Mouse (Mus musculus) forebrain, embryonic 10.5 days (tissue): ENCODE measurements at regions not wholly inside any gene's neighbourhood (a gene's known extent, or its start where the extent isn't known, plus 50 kb on each side); places are given as distances from the start of the nearest gene placed in this dataset.

Experiments used
- DNase-seq: peaks from one replicate; pipeline ENCODE4 v3.0.0-alpha.2; 2017; ENCODE audit warnings: low spot score; ENCODE audit errors: extremely low spot score
- H3K27ac ChIP-seq: fragments of 300-500 bp; sonication (generic); 2 replicates; pipeline ENCODE4 v1.5.1; 2016; ENCODE audit warnings: mild to moderate bottlenecking
- H3K27me3 ChIP-seq: fragments of 300-500 bp; sonication (generic); 2 replicates; pipeline ENCODE4 v1.6.1; 2016; ENCODE audit warnings: mild to moderate bottlenecking; ENCODE audit not compliant: poor library complexity, severe bottlenecking
- H3K36me3 ChIP-seq: fragments of 300-500 bp; sonication (generic); replicated peaks from 2 replicates; pipeline ENCODE4 v1.6.1; 2016; ENCODE audit warnings: mild to moderate bottlenecking, moderate library complexity
- H3K4me1 ChIP-seq: fragments of 300-500 bp; sonication (generic); 2 replicates; pipeline ENCODE4 v1.6.1; 2016
- H3K4me3 ChIP-seq: fragments of 300-500 bp; sonication (generic); 2 replicates; pipeline ENCODE4 v1.5.1; 2016; ENCODE audit warnings: mild to moderate bottlenecking, moderate library complexity
- H3K9me3 ChIP-seq: fragments of 300-500 bp; sonication (generic); 2 replicates; pipeline ENCODE4 v1.6.1; 2016; ENCODE audit warnings: mild to moderate bottlenecking, moderate library complexity
- WGBS: fragments of 180-500 bp; shearing (Covaris S2); methylation state at CpG from one replicate; pipeline ENCODE4 v1.1.7; 2016; 5-methylcytosine and 5-hydroxymethylcytosine counted together

DNA sequence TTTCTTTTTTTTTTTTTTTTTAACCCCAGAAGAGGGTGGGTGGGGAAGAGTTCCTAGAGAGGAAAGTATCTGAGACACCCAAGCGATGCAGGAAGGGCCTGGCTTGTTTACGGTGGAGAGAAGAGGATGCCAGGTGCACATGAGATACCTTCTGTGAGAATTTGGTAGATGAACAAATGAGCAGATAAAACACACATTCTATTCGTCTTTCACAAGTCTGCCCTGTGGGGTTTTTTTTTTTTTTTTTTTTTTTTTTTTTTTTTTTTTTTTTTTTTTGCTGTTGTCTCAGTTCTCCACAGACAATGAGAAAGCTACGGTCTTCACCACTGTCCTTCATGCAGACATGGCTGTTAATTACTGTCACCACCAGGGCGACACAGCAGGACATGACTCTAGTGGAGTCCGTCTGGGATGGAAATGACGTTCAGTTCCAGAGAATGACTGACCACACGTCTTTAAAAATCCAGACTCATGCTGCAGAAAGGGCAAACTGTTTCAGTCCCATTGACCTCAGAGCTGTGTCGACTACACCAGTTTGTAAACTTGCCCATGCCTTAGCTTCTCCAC is 278.3 kb downstream of the Lnpk start:
- no peak for DNase-seq
- Histone ChIP-seq H3K9me3 (no peaks in the 10 kb centered on the region), H3K36me3 (no peaks in the 10 kb centered on the region), H3K27ac (no peak overlapping the region), H3K4me1 (peaks cover 5% of the 10 kb centered on the region; the same call in 1 of the 2 replicates), H3K27me3 (peaks cover 29% of the 10 kb centered on the region), H3K4me3 (peak overlapping the region; percentile 42)
- 21% methylated on average over 9 of the region's 9 CpGs for WGBS

DNA sequence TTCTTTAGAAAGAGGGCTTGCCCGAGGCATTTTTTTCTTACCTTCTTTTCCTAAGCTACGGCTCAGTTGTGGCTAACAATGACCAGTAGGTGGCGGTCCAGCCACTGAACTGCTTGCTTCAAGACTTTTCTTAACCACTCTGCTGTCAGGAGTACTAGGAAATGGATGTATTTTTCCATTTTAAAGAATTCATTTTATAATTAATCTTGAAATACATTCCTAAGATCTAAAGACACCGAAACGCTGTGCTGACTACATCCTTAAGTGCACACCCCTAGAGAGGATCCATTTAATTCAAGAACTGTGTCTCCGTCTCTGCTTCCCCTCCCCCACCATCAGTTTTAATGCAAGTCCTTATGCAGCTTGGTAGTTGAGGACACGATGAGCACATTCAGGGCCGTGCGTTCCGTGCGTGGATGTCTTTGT is 278.9 kb downstream of the Lnpk start:
- H3K9me3 ChIP-seq = no peaks in the 10 kb centered on the region
- DNase-seq = peak; percentile 58
- WGBS = 3% methylated on average over 11 of the region's 11 CpGs
- H3K27me3 ChIP-seq = peaks cover 29% of the 10 kb centered on the region
- no peak overlapping the region for H3K27ac ChIP-seq
- H3K4me1 ChIP-seq = peaks cover 5% of the 10 kb centered on the region; the same call in 1 of the 2 replicates
- no peaks in the 10 kb centered on the region for H3K36me3 ChIP-seq
- peak overlapping the region; percentile 42 for H3K4me3 ChIP-seq

DNA sequence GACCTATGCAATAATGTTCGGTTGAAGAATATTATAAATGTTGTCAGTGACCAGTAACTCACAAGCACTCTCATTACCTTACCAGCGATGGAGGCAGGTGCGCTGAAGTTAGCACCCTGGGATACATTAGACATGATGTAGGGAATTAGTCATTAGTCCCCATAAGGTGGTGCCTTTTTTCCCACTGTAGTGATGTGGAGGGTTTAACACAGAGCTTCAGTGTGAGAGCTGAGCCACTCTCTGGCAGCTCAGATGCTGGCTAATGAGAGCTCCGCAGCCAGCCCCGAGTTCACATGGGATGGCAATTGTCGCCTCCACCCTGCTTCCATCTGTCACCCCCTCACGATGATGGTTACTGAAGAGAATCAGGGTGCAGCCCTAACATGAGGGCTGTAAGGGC is 286.6 kb downstream of the Lnpk start:
- 90% methylated on average over 7 of the region's 7 CpGs for WGBS
- Histone ChIP-seq H3K4me3 (no peak overlapping the region), H3K27ac (no peak overlapping the region), H3K27me3 (peaks cover 2% of the 10 kb centered on the region), H3K4me1 (peaks cover 4% of the 10 kb centered on the region; the same call in 1 of the 2 replicates), H3K9me3 (no peaks in the 10 kb centered on the region), H3K36me3 (no peaks in the 10 kb centered on the region)
- DNase-seq = no peak

DNA sequence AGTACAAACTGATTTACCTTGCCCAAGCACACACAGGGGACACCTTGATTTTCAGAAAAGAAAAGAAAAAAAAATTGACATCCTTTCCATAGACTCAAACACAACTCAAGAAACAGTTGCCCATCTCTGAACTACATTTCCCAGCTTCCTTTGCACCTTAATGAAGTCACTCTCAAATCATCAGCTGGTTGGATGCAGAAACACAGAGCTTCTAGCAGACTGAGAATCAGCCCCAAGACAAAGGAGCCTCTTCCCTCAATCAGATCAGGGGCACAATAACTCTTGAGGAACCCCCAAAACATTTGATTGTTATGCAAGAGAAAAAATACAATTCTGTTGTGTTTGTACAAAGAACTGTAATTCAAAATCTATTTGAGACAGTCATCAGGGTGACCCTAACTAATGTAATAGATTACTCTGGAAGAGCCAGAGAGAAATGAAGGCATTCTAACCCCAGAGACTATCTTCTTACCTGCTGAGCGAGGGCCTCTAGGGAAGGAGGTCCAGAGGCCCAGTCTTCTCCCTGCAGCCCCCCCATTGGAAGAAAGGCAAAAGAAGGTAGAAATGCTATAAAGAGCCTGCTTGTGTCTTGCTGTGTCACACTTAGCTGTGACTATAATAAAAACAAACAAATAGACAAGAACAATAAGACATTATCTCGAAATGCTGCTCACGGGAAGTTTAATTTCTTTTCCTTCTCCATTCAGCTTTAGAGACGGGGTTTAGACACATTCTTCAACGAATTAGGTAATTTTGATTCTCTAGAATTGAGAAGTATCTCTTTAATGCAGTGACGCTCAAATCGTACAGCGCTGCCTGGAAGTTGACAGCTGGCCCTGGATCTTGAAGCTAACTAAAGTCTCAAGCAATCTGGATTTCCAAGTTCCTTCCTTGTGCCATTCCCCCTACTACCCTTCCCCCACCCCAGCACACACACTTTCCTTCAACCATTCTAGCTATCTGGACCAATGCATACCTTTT is 287.5 kb downstream of the Lnpk start:
- peaks cover 4% of the 10 kb centered on the region; the same call in 1 of the 2 replicates for H3K4me1 ChIP-seq
- no peak overlapping the region for H3K4me3 ChIP-seq
- 84% methylated on average over 8 of the region's 8 CpGs for WGBS
- H3K27ac ChIP-seq = peak overlapping the region; percentile 58
- no peaks in the 10 kb centered on the region for H3K36me3 ChIP-seq
- no peak for DNase-seq
- no peaks in the 10 kb centered on the region for H3K27me3 ChIP-seq
- no peaks in the 10 kb centered on the region for H3K9me3 ChIP-seq

DNA sequence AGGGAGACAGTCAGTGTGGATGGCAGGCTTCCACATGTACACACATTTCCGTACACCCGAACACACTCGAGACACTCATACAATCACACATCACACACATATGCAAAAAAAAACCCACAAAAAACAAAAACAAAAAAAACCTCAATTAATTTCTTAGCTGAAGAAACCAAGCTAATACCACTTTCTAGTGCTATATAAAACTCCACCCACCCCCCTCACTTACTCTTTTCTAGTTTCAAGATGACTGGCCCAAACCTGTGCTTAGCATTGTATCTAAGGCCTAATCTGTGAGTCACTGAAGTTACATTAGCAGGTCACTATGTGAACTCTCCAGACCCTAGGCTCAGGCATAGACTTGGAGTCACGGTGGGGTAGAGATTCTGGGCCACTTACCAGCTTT is 293.6 kb downstream of the Lnpk start:
- no peaks in the 10 kb centered on the region for H3K36me3 ChIP-seq
- no peaks in the 10 kb centered on the region for H3K27me3 ChIP-seq
- WGBS = 94% methylated on average over 4 of the region's 4 CpGs
- DNase-seq = no peak
- H3K27ac ChIP-seq = no peak overlapping the region
- no peaks in the 10 kb centered on the region for H3K4me1 ChIP-seq
- no peak overlapping the region for H3K4me3 ChIP-seq
- H3K9me3 ChIP-seq = no peaks in the 10 kb centered on the region

DNA sequence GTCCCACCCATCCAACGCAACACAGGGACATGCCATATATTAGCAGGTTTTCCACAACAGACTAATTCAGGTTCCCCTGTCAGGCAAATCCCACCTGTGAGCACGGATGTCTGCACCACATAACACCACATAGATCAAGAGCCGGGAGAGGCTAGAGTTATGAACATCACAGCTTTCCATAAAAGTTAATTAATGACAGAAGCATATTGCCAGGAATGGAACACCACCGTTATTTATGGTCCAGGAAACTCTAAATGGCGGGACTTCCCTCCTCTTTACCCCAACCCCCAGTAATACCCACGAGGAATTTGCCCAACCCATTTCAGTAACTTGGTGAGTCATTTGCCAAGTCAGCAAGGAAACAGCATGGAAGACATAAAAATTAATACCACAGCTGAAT is 314.3 kb downstream of the Lnpk start:
- Histone ChIP-seq H3K4me3 (no peak overlapping the region), H3K36me3 (no peaks in the 10 kb centered on the region), H3K27ac (no peak overlapping the region), H3K4me1 (no peaks in the 10 kb centered on the region), H3K9me3 (no peaks in the 10 kb centered on the region), H3K27me3 (no peaks in the 10 kb centered on the region)
- no peak for DNase-seq
- 89% methylated on average over 6 of the region's 6 CpGs for WGBS

DNA sequence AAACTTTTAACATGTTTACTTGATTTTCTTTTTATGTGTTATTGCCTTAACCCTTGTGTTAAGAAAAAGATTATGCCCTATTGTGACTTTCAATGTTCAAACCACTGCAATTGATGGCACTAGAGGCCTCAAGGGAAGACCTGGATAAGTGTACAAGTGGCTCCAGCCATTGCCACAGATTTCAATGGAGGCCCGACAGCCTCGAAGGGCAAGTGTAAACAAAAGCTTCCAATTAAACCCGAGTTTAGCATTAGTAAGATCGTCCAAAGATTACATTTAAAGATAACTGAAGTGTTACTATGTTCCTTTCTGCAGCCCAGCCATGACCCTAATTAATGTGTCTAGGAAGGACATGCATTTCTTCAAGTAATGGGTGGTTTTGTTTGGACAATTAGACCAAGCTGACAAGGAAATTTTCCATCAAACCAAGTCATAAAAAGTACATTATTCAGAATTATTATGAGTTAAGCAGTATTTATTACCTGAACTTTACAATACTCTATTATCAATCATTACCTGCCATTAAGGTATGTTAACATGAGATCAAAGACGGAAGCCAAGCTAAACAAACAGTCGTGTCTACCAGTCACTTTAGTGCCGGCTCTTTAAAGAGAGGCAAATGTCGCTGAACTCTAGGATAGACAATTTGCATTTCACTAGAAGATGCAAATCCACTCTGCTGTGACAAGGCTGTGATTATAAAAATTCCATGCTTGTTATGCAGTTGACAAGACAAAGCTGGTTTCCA is 322.0 kb downstream of the Lnpk start:
- Histone ChIP-seq H3K27ac (no peak overlapping the region), H3K4me3 (no peak overlapping the region), H3K27me3 (no peaks in the 10 kb centered on the region), H3K4me1 (no peaks in the 10 kb centered on the region), H3K36me3 (no peaks in the 10 kb centered on the region), H3K9me3 (no peaks in the 10 kb centered on the region)
- WGBS = 82% methylated on average over 8 of the region's 8 CpGs
- no peak for DNase-seq

DNA sequence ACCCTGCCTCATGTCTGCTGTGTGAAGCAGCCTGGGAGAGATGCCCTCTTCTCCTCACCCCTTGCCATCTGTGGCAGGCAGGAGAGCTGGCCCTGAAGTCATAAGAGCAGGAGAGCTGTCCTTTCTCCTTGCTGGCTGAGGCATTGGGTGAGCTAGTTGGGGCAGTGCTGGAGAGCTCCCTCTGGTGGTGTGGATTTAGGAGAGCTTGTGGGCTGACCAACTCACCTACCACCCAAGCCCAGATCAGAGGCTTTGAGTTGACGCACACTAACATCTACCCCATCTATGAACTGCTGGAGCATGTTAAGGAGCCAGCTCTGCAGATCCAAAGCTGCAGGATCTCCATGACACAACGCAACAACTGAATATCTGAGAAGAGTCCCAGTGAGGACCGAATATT is 331.7 kb downstream of the Lnpk start:
- Histone ChIP-seq H3K9me3 (no peaks in the 10 kb centered on the region), H3K27ac (no peak overlapping the region), H3K4me3 (no peak overlapping the region), H3K36me3 (no peaks in the 10 kb centered on the region), H3K4me1 (peaks cover 6% of the 10 kb centered on the region; the same call in 1 of the 2 replicates), H3K27me3 (no peaks in the 10 kb centered on the region)
- no peak for DNase-seq
- WGBS = 88% methylated on average over 3 of the region's 3 CpGs

DNA sequence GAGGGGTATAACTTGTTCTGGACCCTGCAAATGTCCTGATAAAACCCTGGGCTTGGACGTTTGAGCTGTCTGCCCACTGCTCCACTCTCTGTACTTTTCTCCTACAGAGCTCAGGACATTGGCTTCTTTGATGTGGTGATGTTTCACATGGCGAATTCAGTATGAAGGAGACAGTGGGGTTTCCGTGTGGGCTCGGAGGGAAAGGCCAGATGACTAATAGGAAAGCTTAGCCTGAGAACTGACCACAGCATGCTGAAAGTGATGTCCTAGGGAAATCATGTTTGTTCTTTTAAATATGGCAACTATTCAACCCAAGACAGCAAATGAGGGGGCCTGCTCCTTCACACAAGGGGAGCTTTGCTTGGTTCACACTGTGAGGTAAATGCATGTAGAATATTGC is 332.6 kb downstream of the Lnpk start:
- Histone ChIP-seq H3K27me3 (no peaks in the 10 kb centered on the region), H3K27ac (no peak overlapping the region), H3K4me3 (no peak overlapping the region), H3K4me1 (peaks cover 6% of the 10 kb centered on the region; the same call in 1 of the 2 replicates), H3K36me3 (no peaks in the 10 kb centered on the region), H3K9me3 (no peaks in the 10 kb centered on the region)
- DNase-seq = no peak
- WGBS = 84% methylated on average over 4 of the region's 4 CpGs

DNA sequence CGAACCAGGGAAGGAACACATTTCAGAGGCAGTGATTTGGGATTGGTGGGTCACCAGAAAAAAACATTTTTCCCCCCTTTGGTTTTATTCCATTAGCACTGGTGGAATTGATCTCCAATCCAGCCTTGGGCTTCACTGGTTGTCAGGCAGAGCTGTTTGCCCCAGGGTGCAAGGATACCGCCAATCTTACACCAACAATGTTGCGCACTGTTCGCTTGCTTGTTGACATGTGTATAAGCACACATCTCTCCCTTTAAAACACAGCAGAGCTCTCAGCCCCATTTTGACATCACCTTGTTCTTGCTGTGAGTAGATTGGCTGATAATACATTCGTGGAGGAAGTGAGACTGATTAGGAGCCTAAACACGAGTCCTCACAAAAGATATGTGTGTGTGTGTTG is 333.1 kb upstream of the Atp5g3 start:
- H3K9me3 ChIP-seq = no peaks in the 10 kb centered on the region
- no peaks in the 10 kb centered on the region for H3K36me3 ChIP-seq
- 88% methylated on average over 6 of the region's 6 CpGs for WGBS
- H3K4me1 ChIP-seq = peaks cover 13% of the 10 kb centered on the region
- no peak overlapping the region for H3K4me3 ChIP-seq
- H3K27ac ChIP-seq = no peak overlapping the region
- DNase-seq = no peak
- no peaks in the 10 kb centered on the region for H3K27me3 ChIP-seq

DNA sequence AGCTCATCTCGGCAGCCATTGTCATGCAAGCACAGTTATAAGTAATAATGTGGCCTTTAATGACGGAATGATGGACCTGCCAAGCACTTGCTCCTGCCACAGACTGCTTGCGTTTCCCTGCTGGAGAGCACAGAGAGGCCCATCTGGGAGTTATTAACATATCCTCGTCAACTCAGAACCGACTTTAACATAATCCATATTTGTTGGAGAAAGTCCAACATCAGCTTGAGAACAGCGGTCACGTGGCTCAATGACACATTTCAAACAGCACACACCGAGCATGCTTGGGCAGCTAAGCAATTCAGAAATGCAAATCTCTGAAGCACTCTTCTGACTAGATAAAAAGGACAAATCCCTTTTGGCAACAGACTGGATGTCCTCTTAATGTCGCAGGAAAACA is 332.7 kb upstream of the Atp5g3 start:
- Histone ChIP-seq H3K27me3 (no peaks in the 10 kb centered on the region), H3K27ac (no peak overlapping the region), H3K4me1 (peaks cover 14% of the 10 kb centered on the region), H3K4me3 (no peak overlapping the region), H3K9me3 (no peaks in the 10 kb centered on the region), H3K36me3 (no peaks in the 10 kb centered on the region)
- DNase-seq = no peak
- 73% methylated on average over 9 of the region's 9 CpGs for WGBS

DNA sequence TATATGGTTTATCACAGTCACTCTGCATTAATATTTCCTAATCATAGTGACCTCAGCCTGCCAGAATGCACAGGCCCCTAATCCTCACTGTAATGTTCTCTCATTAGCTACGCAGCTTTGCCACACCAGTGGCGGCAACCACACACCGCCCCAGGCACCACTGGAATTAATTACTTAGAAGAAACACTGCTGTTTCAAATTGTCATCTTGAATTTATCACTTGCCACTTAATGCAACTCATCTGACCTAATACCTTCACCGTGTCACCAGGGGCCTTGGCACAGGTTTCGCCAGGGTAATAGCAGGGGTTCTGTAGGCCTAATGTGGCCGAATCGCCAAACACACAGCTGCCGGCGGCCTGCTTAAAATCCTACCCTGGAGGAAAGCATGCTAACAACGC is 328.5 kb upstream of the Atp5g3 start:
- DNase-seq = peak; percentile 15
- Histone ChIP-seq H3K4me3 (no peak overlapping the region), H3K27ac (no peak overlapping the region), H3K4me1 (peaks cover 14% of the 10 kb centered on the region), H3K27me3 (no peaks in the 10 kb centered on the region), H3K9me3 (no peaks in the 10 kb centered on the region), H3K36me3 (no peaks in the 10 kb centered on the region)
- 71% methylated on average over 10 of the region's 10 CpGs for WGBS

DNA sequence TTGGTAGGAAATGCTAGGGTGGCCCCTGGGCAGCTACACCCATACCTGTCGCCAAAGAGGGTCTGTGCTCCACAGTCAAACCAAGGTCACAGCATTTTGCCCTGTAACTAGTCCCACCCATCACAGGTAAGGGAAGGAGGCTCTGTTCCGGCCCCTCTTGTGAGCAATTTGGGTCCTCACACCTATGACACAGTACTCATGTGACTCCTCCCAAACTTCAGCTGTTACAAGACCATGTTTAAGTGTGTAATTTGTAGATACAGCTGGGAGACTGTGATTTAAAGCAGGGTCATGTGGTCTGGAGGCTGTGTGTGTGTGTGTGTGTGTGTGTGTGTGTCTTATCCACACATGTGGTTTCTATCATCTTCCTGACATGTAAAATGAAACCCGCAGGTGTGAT is 306.3 kb upstream of the Atp5g3 start:
- Histone ChIP-seq H3K27ac (no peak overlapping the region), H3K9me3 (no peaks in the 10 kb centered on the region), H3K36me3 (no peaks in the 10 kb centered on the region), H3K4me1 (peaks cover 13% of the 10 kb centered on the region), H3K4me3 (no peak overlapping the region), H3K27me3 (peaks cover 35% of the 10 kb centered on the region)
- DNase-seq = no peak
- 86% methylated on average over 3 of the region's 3 CpGs for WGBS
